Mouse (Mus musculus) common myeloid progenitor, adult 5-6 weeks (primary cell): ENCODE data around the gene Polr2a. TPM values are rescaled to one million over a fixed set of nuclear protein-coding genes. Genes with fewer than 3 reads are reported as not detected.

ENCODE experiments used
- ATAC-seq: replicated peaks from 2 replicates; pipeline ENCODE4 v1.8.0; 2016; ENCODE audit warnings: low read depth, mild to moderate bottlenecking, moderate TSS enrichment, inconsistent platforms; ENCODE audit not compliant: poor library complexity, severe bottlenecking
- total RNA-seq: library from RNA; stranded (forward); fragments of 200-1000, 187-1606 nt; gene quantifications from 2 replicates; pipeline ENCODE4 v1.2.3, GENCODE M21; 2017

Gene Polr2a
- total RNA-seq, 1 experiment from 2014 or later, result 132 TPM

DNA sequence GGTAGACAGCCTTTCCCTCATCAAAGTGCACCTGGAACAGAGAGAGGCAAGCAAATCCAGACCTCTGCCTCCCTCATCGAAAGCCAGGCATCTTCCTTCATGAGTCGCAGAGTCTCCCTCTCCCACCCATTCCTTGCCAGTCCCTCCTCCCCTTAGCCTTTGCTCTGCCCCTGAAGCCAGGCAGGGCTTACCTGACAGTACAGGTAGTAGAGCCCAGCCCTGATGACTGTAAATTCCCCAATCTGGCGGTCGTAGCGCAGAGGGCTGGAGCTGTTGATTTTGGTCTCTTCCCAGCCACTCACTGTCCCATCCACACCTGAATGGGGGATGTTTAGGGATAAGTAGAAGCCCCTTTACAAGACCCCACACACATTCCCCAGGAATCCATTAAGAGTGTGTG lies 71.4 kb downstream of the Polr2a start:
- ATAC-seq, result no peak

DNA sequence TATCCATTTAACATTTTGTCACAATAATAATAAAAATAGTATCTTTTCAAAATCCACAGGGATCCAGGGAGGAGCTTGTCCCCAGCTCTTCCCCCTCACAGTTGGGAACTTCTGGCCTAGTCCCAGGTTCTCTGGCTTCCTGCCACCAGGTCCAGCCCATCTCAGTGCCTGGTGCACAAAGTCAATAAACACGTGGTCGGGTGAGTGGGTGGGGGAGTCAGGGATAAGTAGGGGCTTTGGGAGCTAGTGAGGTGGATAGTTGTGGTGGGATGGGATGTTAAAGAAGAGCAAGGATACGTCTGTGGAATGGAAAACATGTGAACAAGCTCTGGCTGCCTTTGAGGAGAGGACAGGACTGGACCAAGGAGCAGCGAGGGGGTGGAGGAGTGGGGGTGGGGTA lies 72.1 kb downstream of the Polr2a start:
- ATAC-seq, result no peak

DNA sequence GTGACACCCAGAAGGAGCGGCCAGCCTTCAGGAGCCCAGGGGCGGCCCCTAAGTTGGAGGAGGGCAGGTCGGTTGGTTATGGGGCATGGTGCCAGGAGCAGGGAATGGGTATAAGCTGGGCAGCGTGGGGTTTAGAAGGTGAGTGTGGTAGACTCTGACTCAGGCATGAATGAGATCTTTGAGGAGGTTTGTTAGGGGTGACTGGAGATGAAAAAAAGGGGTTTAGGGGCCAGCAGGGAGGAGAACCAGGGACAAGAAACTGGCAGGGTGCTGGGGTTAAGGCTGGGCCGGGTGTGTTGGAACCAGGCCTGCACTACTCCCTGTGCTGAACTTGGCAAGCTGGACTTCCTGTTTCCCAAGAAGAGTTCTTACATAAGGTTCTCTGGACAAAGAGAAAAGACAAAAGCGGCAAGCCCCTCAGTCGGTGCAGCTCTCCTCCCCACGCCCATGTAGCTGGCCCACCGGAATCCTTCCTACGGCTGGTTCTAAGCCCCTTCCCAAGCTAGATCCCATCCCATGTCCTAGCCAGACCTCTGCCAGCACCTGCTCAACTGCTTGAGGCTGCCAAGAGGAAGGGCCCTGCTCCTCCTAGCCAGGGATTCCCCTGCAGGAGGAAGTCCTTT lies 72.8 kb downstream of the Polr2a start, which contains the start of gene Tnfsf13:
TSS of gene Tnfsf13 (minus strand) at position 259 of the 623 bp plus-strand sequence.
- ATAC-seq, result peak; percentile 13; the same call in 1 of the 2 replicates

DNA sequence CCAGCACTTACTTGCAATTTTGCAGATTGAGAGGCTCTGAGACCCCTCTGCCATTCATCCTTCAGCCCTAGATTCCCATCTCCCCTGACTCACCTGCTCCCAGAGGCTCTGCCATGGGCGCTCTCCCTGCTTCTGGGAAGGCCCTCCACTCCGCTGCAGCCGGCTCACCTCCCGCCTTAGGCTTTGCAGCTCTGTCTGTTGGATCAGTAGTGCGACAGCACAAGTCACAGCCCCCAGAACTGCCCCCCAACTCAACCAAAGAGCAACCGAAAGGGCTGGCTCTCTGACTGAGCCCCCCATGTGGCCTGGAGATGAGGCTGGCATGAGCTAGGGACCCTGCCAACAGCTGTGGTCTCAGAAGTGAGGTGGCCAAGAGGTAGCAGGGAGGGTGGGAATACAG lies 73.5 kb downstream of the Polr2a start:
- no peak for ATAC-seq

DNA sequence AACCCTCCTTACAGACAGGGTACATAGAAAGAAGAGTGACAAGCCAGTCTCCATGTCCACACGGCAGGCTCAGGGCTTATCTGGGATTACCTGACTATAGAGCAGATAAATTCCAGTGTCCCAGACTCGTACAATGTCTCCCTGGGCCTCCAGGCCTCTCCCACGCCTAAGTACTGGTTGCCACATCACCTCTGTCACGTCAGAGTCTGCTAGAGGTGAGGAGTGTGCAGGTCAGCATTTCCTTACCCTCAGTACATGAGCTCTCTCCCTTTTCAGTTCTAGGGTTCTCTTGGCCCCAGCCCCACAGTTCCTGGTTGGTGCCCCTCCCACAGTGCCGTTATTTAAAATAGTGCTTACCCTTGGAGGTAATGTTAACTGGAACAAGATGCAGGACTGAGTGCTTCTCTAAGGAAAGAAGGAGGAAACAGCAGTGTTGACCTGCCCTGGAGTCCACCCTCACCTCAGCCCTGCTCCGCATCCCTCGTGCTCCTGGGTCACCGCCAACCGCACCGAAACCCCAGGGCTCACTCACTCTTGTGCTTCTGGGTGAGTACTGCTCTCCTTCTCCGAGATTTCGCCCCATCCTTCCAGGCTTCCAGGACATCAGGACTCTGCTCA lies 74.2 kb downstream of the Polr2a start:
- ATAC-seq, result no peak

Other genes with a start within 250 kb of the Polr2a start
- gene Dnah2, start 209.5 kb downstream of the Polr2a start, total RNA-seq, result 0.68 TPM in 1 of 2 replicates, not detected in the other
- gene Efnb3, start 198.4 kb downstream of the Polr2a start, total RNA-seq, result 0.55 TPM in 1 of 2 replicates, not detected in the other
- gene Wrap53, start 178.4 kb downstream of the Polr2a start, total RNA-seq, result 5.0 and 8.0 TPM in 2 replicates
- 78.8 and 104 TPM in 2 replicates for gene Trp53, start 178.3 kb downstream of the Polr2a start, total RNA-seq
- 16.9 and 26.2 TPM in 2 replicates for gene Atp1b2, start 152.7 kb downstream of the Polr2a start, total RNA-seq
- gene Shbg, start 140.7 kb downstream of the Polr2a start, total RNA-seq, result not detected in 2 replicates
- not detected in 2 replicates for gene Sat2, start 136.6 kb downstream of the Polr2a start, total RNA-seq
- 38.9 and 44.1 TPM in 2 replicates for gene Fxr2, start 125.6 kb downstream of the Polr2a start, total RNA-seq
- gene Sox15, start 103.3 kb downstream of the Polr2a start, total RNA-seq, result 0.87 TPM in 1 of 2 replicates, not detected in the other
- 51.8 and 56.8 TPM in 2 replicates for gene Mpdu1, start 96.0 kb downstream of the Polr2a start, total RNA-seq
- 11.0 and 29.0 TPM in 2 replicates for gene Cd68, start 92.5 kb downstream of the Polr2a start, total RNA-seq
- gene Eif4a1, start 86.2 kb downstream of the Polr2a start, total RNA-seq, result 895 and 933 TPM in 2 replicates
- 75.7 and 92.7 TPM in 2 replicates for gene Senp3, start 76.6 kb downstream of the Polr2a start, total RNA-seq
- 7.7 and 11.1 TPM in 2 replicates for gene Tnfsf13, start 72.9 kb downstream of the Polr2a start, total RNA-seq
- not detected in 2 replicates for gene Tnfsf12, start 62.8 kb downstream of the Polr2a start, total RNA-seq
- gene Tnfsfm13, start 62.5 kb downstream of the Polr2a start, total RNA-seq, result 2.1 and 3.0 TPM in 2 replicates
- gene Slc35g3, start 3.3 kb upstream of the Polr2a start, total RNA-seq, result not detected in 2 replicates
- 2.2 and 2.6 TPM in 2 replicates for gene Zbtb4, start 7.3 kb upstream of the Polr2a start, total RNA-seq
- gene Chrnb1, start 37.3 kb upstream of the Polr2a start, total RNA-seq, result 0.27 and 1.5 TPM in 2 replicates
- gene Fgf11, start 43.2 kb upstream of the Polr2a start, total RNA-seq, result 2.5 TPM in 1 of 2 replicates, not detected in the other
- not detected in 2 replicates for gene Tmem102, start 47.0 kb upstream of the Polr2a start, total RNA-seq
- gene Gm39566, start 56.7 kb upstream of the Polr2a start, total RNA-seq, result not detected in 2 replicates
- gene Spem2, start 59.8 kb upstream of the Polr2a start, total RNA-seq, result not detected in 2 replicates
- gene Spem1, start 63.5 kb upstream of the Polr2a start, total RNA-seq, result not detected in 2 replicates
- 6.5 and 8.6 TPM in 2 replicates for gene Nlgn2, start 79.1 kb upstream of the Polr2a start, total RNA-seq
- 245 and 258 TPM in 2 replicates for gene Tmem256, start 79.9 kb upstream of the Polr2a start, total RNA-seq
- 24.6 and 31.0 TPM in 2 replicates for gene Plscr3, start 87.7 kb upstream of the Polr2a start, total RNA-seq
- gene Tnk1, start 100.1 kb upstream of the Polr2a start, total RNA-seq, result not detected in 2 replicates
- gene Tmem95, start 119.4 kb upstream of the Polr2a start, total RNA-seq, result not detected in 2 replicates
- 0.39 and 0.50 TPM in 2 replicates for gene Kctd11, start 122.8 kb upstream of the Polr2a start, total RNA-seq
- gene Acap1, start 136.9 kb upstream of the Polr2a start, total RNA-seq, result 73.1 and 81.7 TPM in 2 replicates
- 5.5 and 5.9 TPM in 2 replicates for gene 2810408A11Rik, start 142.3 kb upstream of the Polr2a start, total RNA-seq
- gene Neurl4, start 142.4 kb upstream of the Polr2a start, total RNA-seq, result 26.9 and 32.3 TPM in 2 replicates
- gene Gps2, start 155.3 kb upstream of the Polr2a start, total RNA-seq, result 42.0 and 78.8 TPM in 2 replicates
- gene Eif5a, start 163.3 kb upstream of the Polr2a start, total RNA-seq, result 854 and 864 TPM in 2 replicates
- gene Ybx2, start 177.2 kb upstream of the Polr2a start, total RNA-seq, result not detected in 2 replicates
- gene Slc2a4, start 189.6 kb upstream of the Polr2a start, total RNA-seq, result 0.78 TPM in 1 of 2 replicates, not detected in the other
- gene Cldn7, start 206.1 kb upstream of the Polr2a start, total RNA-seq, result not detected in 2 replicates
- 22.1 and 47.1 TPM in 2 replicates for gene Ctdnep1, start 222.5 kb upstream of the Polr2a start, total RNA-seq
- gene Elp5, start 223.9 kb upstream of the Polr2a start, total RNA-seq, result 41.2 and 47.0 TPM in 2 replicates
- 163 and 255 TPM in 2 replicates for gene Gabarap, start 232.5 kb upstream of the Polr2a start, total RNA-seq
- gene Phf23, start 237.1 kb upstream of the Polr2a start, total RNA-seq, result 40.9 and 59.2 TPM in 2 replicates
- 12.6 and 13.1 TPM in 2 replicates for gene Dvl2, start 242.0 kb upstream of the Polr2a start, total RNA-seq